Mouse (Mus musculus) small intestine, adult 2 months (tissue): ENCODE data around the gene Sarm1.

Experiments used
- CTCF ChIP-seq: fragments of 200-500 bp; IDR thresholded peaks from 2 replicates; pipeline ENCODE4 v1.5.1; 2012; ENCODE audit warnings: low read depth, mild to moderate bottlenecking, control low read depth, inconsistent platforms, low read length, moderate library complexity, mixed read lengths; ENCODE audit not compliant: insufficient replicate concordance, insufficient read length; ENCODE audit errors: extremely low read depth
- POLR2A ChIP-seq: fragments of 200-500 bp; IDR thresholded peaks from 2 replicates; pipeline ENCODE4 v1.6.1; 2012; ENCODE audit warnings: low read depth, mild to moderate bottlenecking, control low read depth, inconsistent platforms, low read length, moderate library complexity

- TF ChIP-seq POLR2A (no peak), CTCF (no peak)
Observed at GRCm38 (mm10) chr11:78501529-78501928, 4.0 kb upstream of the Sarm1 start.
